ENCODE assay signal across 22 mouse cellular contexts in genomic region chr12:76499276-76499675, GRCm38 (mm10).
"Had no signal": no experiment of that assay in that cellular context is flagged by ENCODE, and none has a peak within 500 bp of the region (broad histone marks: within the 10 kb centered on the region; RNA-seq: fewer than 3 reads in every experiment).

No protein-coding gene starts in this region.

- H3K9me3 ChIP-seq: limb, embryonic 10.5 days; limb, embryonic 13.5 days; liver, embryonic 12.5 days; liver, embryonic 15.5 days; lung, embryonic 15.5 days; midbrain, embryonic 12.5 days; midbrain, embryonic 15.5 days; neural tube, embryonic 12.5 days; neural tube, embryonic 15.5 days; stomach, embryonic 15.5 days had no signal

- DNase-seq: kidney, adult 11 months; kidney, adult 8-10 months; kidney, postnatal 10 days; liver; lung, adult 18-20 months; lung, postnatal 14 days; retina, postnatal 1 day; right cerebral cortex, postnatal 25 days; spleen, adult 18-20 months; thymus, adult 2 months; thymus, postnatal 14 days had no signal

- H3K27me3 ChIP-seq: limb, embryonic 13.5 days; midbrain, embryonic 15.5 days; neural tube, embryonic 12.5 days; stomach, embryonic 15.5 days had no signal

- ATAC-seq: liver, embryonic 12.5 days; midbrain, embryonic 15.5 days had no signal

- H3K4me2 ChIP-seq: limb, embryonic 13.5 days; liver, embryonic 12.5 days; liver, embryonic 15.5 days; lung, embryonic 15.5 days; midbrain, embryonic 12.5 days; midbrain, embryonic 15.5 days; neural tube, embryonic 12.5 days; neural tube, embryonic 15.5 days; stomach, embryonic 15.5 days had no signal

- H3K36me3 ChIP-seq: limb, embryonic 10.5 days; limb, embryonic 13.5 days; liver, embryonic 12.5 days; liver, embryonic 15.5 days; lung, embryonic 15.5 days; midbrain, embryonic 12.5 days; midbrain, embryonic 15.5 days; neural tube, embryonic 12.5 days; neural tube, embryonic 15.5 days; stomach, embryonic 15.5 days had no signal

- H3K27ac ChIP-seq: limb, embryonic 10.5 days; limb, embryonic 13.5 days; liver, embryonic 12.5 days; liver, embryonic 15.5 days; lung, embryonic 15.5 days; macrophage; midbrain, embryonic 12.5 days; midbrain, embryonic 15.5 days; neural tube, embryonic 12.5 days; neural tube, embryonic 15.5 days; stomach, embryonic 15.5 days had no signal

- H3K4me3 ChIP-seq: limb, embryonic 10.5 days; limb, embryonic 13.5 days; liver, embryonic 12.5 days; liver, embryonic 15.5 days; lung, embryonic 15.5 days; midbrain, embryonic 12.5 days; midbrain, embryonic 15.5 days; neural tube, embryonic 12.5 days; neural tube, embryonic 15.5 days; stomach, embryonic 15.5 days had no signal

- H3K4me1 ChIP-seq: midbrain, embryonic 15.5 days; neural tube, embryonic 12.5 days; neural tube, embryonic 15.5 days had no signal

- H3K9ac ChIP-seq: limb, embryonic 13.5 days; liver, embryonic 12.5 days; liver, embryonic 15.5 days; lung, embryonic 15.5 days; midbrain, embryonic 12.5 days; midbrain, embryonic 15.5 days; neural tube, embryonic 12.5 days; neural tube, embryonic 15.5 days; stomach, embryonic 15.5 days had no signal
